Mouse (Mus musculus) hindbrain, embryonic 12.5 days (tissue): Measurements from ENCODE around the gene Elmod2. TPM values are rescaled to one million over a fixed set of nuclear protein-coding genes. Genes with fewer than 3 reads are reported as not detected.
A peak's percentile ranks its signal among the peaks of the same experiment; 100 is the strongest.
"Not testable (repeated sequence)": the region's sequence is repeated elsewhere in the genome, so short reads cannot be mapped to it uniquely, and the experiment has no call there.

ENCODE experiments used
- ATAC-seq: fragments of 200-750 bp; cut with Nextera tagmentation; 2 replicates; pipeline ENCODE4 v1.8.0; 2017; ENCODE audit warnings: moderate TSS enrichment; ENCODE audit not compliant: low FRiP score
- H3K27ac ChIP-seq: fragments of 300-500 bp; sonication (generic); 2 replicates; pipeline ENCODE4 v1.5.1; 2016; ENCODE audit warnings: mild to moderate bottlenecking
- H3K27me3 ChIP-seq: fragments of 300-500 bp; sonication (generic); 2 replicates; pipeline ENCODE4 v1.6.1; 2016; ENCODE audit warnings: mild to moderate bottlenecking
- H3K36me3 ChIP-seq: fragments of 300-500 bp; sonication (generic); 2 replicates; pipeline ENCODE4 v1.6.1; 2016; ENCODE audit warnings: mild to moderate bottlenecking
- H3K4me1 ChIP-seq: fragments of 300-500 bp; sonication (generic); 2 replicates; pipeline ENCODE4 v1.6.1; 2016
- H3K4me2 ChIP-seq: fragments of 300-500 bp; sonication (generic); replicated peaks from 2 replicates; pipeline ENCODE4 v1.6.1; 2016; ENCODE audit warnings: mild to moderate bottlenecking
- H3K4me3 ChIP-seq: fragments of 300-500 bp; sonication (generic); 2 replicates; pipeline ENCODE4 v1.5.1; 2016; ENCODE audit warnings: mild to moderate bottlenecking
- H3K9ac ChIP-seq: fragments of 300-500 bp; sonication (generic); 2 replicates; pipeline ENCODE4 v1.6.1; 2016; ENCODE audit warnings: mild to moderate bottlenecking, moderate library complexity
- H3K9me3 ChIP-seq: fragments of 300-500 bp; sonication (generic); replicated peaks from 2 replicates; pipeline ENCODE4 v1.6.1; 2016; ENCODE audit warnings: mild to moderate bottlenecking
- WGBS: fragments of 180-500 bp; shearing (Covaris S2); methylation state at CpG from one replicate; pipeline ENCODE4 v1.1.7; 2016; 5-methylcytosine and 5-hydroxymethylcytosine counted together
- polyA plus RNA-seq: library from polyadenylated mRNA; unstranded; fragments of >200 nt; fragmentation: Nextera tagmentation; extraction: Ambion mirVana; gene quantifications from 2 replicates; pipeline ENCODE4 v1.2.1, GENCODE M21; 2016

Gene Elmod2
- polyA plus RNA-seq, 1 experiment from 2014 or later, result 29.2 TPM

- no peak for ATAC-seq
- H3K36me3 ChIP-seq, result peaks cover 62% of the 10 kb centered on the region
- WGBS, result 89% methylated on average over 2 of the region's 2 CpGs
Measured at GRCm38 (mm10) chr8:83323056-83323455, 9.2 kb downstream of the Elmod2 start.

GRCm38 (mm10) chr8:83322374-83322773 is 9.9 kb downstream of the Elmod2 start:
- Histone ChIP-seq H3K9ac (no peak overlapping the region), H3K27me3 (no peaks in the 10 kb centered on the region), H3K4me1 (no peaks in the 10 kb centered on the region), H3K4me3 (no peak overlapping the region), H3K9me3 (no peaks in the 10 kb centered on the region), H3K4me2 (no peak overlapping the region), H3K27ac (no peak overlapping the region), H3K36me3 (peaks cover 61% of the 10 kb centered on the region)
- ATAC-seq, result no peak
- WGBS, result 85% methylated on average over 6 of the region's 6 CpGs

More at GRCm38 (mm10) chr8:83323056-83323455, 9.2 kb downstream of the Elmod2 start:
- Histone ChIP-seq H3K4me1 (no peaks in the 10 kb centered on the region), H3K27me3 (no peaks in the 10 kb centered on the region), H3K27ac (no peak overlapping the region), H3K9me3 (no peaks in the 10 kb centered on the region), H3K9ac (no peak overlapping the region), H3K4me3 (no peak overlapping the region), H3K4me2 (no peak overlapping the region)

GRCm38 (mm10) chr8:83320543-83320942 is 11.7 kb downstream of the Elmod2 start:
- no peaks in the 10 kb centered on the region for H3K4me1 ChIP-seq
- 57% methylated on average over 3 of the region's 3 CpGs for WGBS
- no peak for ATAC-seq
- no peaks in the 10 kb centered on the region for H3K9me3 ChIP-seq
- H3K27ac ChIP-seq, result no peak overlapping the region; the same call in 1 of the 2 replicates
- no peak overlapping the region for H3K9ac ChIP-seq
- H3K36me3 ChIP-seq, result peaks cover 70% of the 10 kb centered on the region
- no peaks in the 10 kb centered on the region for H3K27me3 ChIP-seq
- H3K4me2 ChIP-seq, result no peak overlapping the region
- H3K4me3 ChIP-seq, result no peak overlapping the region

- Histone ChIP-seq H3K9ac (no peak overlapping the region), H3K9me3 (no peaks in the 10 kb centered on the region), H3K27me3 (no peaks in the 10 kb centered on the region), H3K4me3 (no peak overlapping the region), H3K4me2 (no peak overlapping the region), H3K4me1 (no peaks in the 10 kb centered on the region), H3K27ac (no peak overlapping the region), H3K36me3 (peaks cover 52% of the 10 kb centered on the region)
- WGBS, result 57% methylated on average over 2 of the region's 2 CpGs
- no peak for ATAC-seq
Measured at GRCm38 (mm10) chr8:83315691-83316090, 16.6 kb downstream of the Elmod2 start.

- WGBS, result 79% methylated on average over 4 of the region's 4 CpGs
- not testable (repeated sequence) for H3K4me3 ChIP-seq, H3K27me3 ChIP-seq, ATAC-seq, H3K4me2 ChIP-seq, H3K4me1 ChIP-seq, H3K9ac ChIP-seq, H3K9me3 ChIP-seq, H3K27ac ChIP-seq
- H3K36me3 ChIP-seq, result peaks cover 47% of the 10 kb centered on the region
Measured at GRCm38 (mm10) chr8:83315084-83315483, 17.2 kb downstream of the Elmod2 start.

GRCm38 (mm10) chr8:83309836-83310235 is 22.4 kb downstream of the Elmod2 start:
- no peak overlapping the region for H3K9ac ChIP-seq
- no peaks in the 10 kb centered on the region for H3K27me3 ChIP-seq
- no peak for ATAC-seq
- no peaks in the 10 kb centered on the region for H3K9me3 ChIP-seq
- no peak overlapping the region for H3K27ac ChIP-seq
- no peaks in the 10 kb centered on the region for H3K4me1 ChIP-seq
- no peak overlapping the region for H3K4me3 ChIP-seq
- H3K4me2 ChIP-seq, result no peak overlapping the region
- peaks cover 10% of the 10 kb centered on the region for H3K36me3 ChIP-seq
- 88% methylated on average over 6 of the region's 6 CpGs for WGBS

- no peaks in the 10 kb centered on the region for H3K36me3 ChIP-seq
- no peak overlapping the region for H3K4me3 ChIP-seq
- no peaks in the 10 kb centered on the region for H3K9me3 ChIP-seq
- no peak overlapping the region for H3K9ac ChIP-seq
- no peak overlapping the region for H3K4me2 ChIP-seq
- no peak for ATAC-seq
- no peak overlapping the region for H3K27ac ChIP-seq
- H3K4me1 ChIP-seq, result no peaks in the 10 kb centered on the region
- WGBS, result 92% methylated on average over 1 of the region's 1 CpGs
- no peaks in the 10 kb centered on the region for H3K27me3 ChIP-seq
Measured at GRCm38 (mm10) chr8:83304946-83305345, 27.3 kb downstream of the Elmod2 start.

- WGBS, result 81% methylated on average over 1 of the region's 1 CpGs
Measured at GRCm38 (mm10) chr8:83300135-83300534, 32.2 kb downstream of the Elmod2 start.

GRCm38 (mm10) chr8:83297375-83297774 is 34.9 kb downstream of the Elmod2 start:
- no peak overlapping the region for H3K4me2 ChIP-seq
- WGBS, result 75% methylated on average over 4 of the region's 4 CpGs
- no peaks in the 10 kb centered on the region for H3K27me3 ChIP-seq
- H3K4me1 ChIP-seq, result no peaks in the 10 kb centered on the region
- no peak overlapping the region for H3K9ac ChIP-seq
- no peak for ATAC-seq
- H3K36me3 ChIP-seq, result no peaks in the 10 kb centered on the region
- no peak overlapping the region for H3K27ac ChIP-seq
- no peaks in the 10 kb centered on the region for H3K9me3 ChIP-seq
- H3K4me3 ChIP-seq, result no peak overlapping the region

More at GRCm38 (mm10) chr8:83300135-83300534, 32.2 kb downstream of the Elmod2 start:
- H3K9ac ChIP-seq, result no peak overlapping the region
- ATAC-seq, result no peak
- no peaks in the 10 kb centered on the region for H3K27me3 ChIP-seq
- no peak overlapping the region for H3K4me3 ChIP-seq
- no peak overlapping the region for H3K4me2 ChIP-seq
- H3K4me1 ChIP-seq, result no peaks in the 10 kb centered on the region
- no peak overlapping the region for H3K27ac ChIP-seq
- no peaks in the 10 kb centered on the region for H3K9me3 ChIP-seq
- no peaks in the 10 kb centered on the region for H3K36me3 ChIP-seq

- WGBS, result 4% methylated on average over 20 of the region's 20 CpGs
- H3K4me3 ChIP-seq, result peak within 1 kb of the TSS; percentile 18
- ATAC-seq, result no peak
Measured at GRCm38 (mm10) chr8:83290176-83290575, 42.1 kb downstream of the Elmod2 start, which contains the start of gene Ucp1. Gene Ucp1 (plus strand): TSS chr8:83290352.

GRCm38 (mm10) chr8:83285391-83285790 is 46.9 kb downstream of the Elmod2 start:
- H3K9me3 ChIP-seq, result no peaks in the 10 kb centered on the region
- H3K9ac ChIP-seq, result no peak overlapping the region
- peaks cover 14% of the 10 kb centered on the region for H3K27me3 ChIP-seq
- no peak overlapping the region for H3K27ac ChIP-seq
- no peak overlapping the region for H3K4me3 ChIP-seq
- no peaks in the 10 kb centered on the region for H3K36me3 ChIP-seq
- no peak overlapping the region for H3K4me2 ChIP-seq
- peaks cover 5% of the 10 kb centered on the region; the same call in 1 of the 2 replicates for H3K4me1 ChIP-seq
- ATAC-seq, result no peak
- WGBS, result 85% methylated on average over 8 of the region's 8 CpGs

More at GRCm38 (mm10) chr8:83290176-83290575, 42.1 kb downstream of the Elmod2 start, which contains the start of gene Ucp1:
- no peak within 1 kb of the TSS for H3K27ac ChIP-seq
- H3K36me3 ChIP-seq, result no peaks in the 10 kb centered on the region
- peak within 1 kb of the TSS; percentile 35; the same call in 1 of the 2 replicates for H3K9ac ChIP-seq
- no peaks in the 10 kb centered on the region for H3K9me3 ChIP-seq
- peaks cover 18% of the 10 kb centered on the region for H3K27me3 ChIP-seq
- peaks cover 5% of the 10 kb centered on the region; the same call in 1 of the 2 replicates for H3K4me1 ChIP-seq
- peak within 1 kb of the TSS; percentile 51 for H3K4me2 ChIP-seq

GRCm38 (mm10) chr8:83278431-83278830 is 53.9 kb downstream of the Elmod2 start:
- Histone ChIP-seq H3K27ac (no peak overlapping the region), H3K9ac (no peak overlapping the region), H3K9me3 (no peaks in the 10 kb centered on the region), H3K4me1 (no peaks in the 10 kb centered on the region), H3K27me3 (no peaks in the 10 kb centered on the region), H3K4me3 (no peak overlapping the region), H3K36me3 (peaks cover 2% of the 10 kb centered on the region; the same call in 1 of the 2 replicates), H3K4me2 (no peak overlapping the region)
- ATAC-seq, result no peak
- 87% methylated on average over 6 of the region's 6 CpGs for WGBS

- H3K4me2 ChIP-seq, result no peak overlapping the region
Measured at GRCm38 (mm10) chr8:83274470-83274869, 57.8 kb downstream of the Elmod2 start.

More at GRCm38 (mm10) chr8:83274470-83274869, 57.8 kb downstream of the Elmod2 start:
- no peaks in the 10 kb centered on the region for H3K27me3 ChIP-seq
- no peaks in the 10 kb centered on the region for H3K9me3 ChIP-seq
- peaks cover 22% of the 10 kb centered on the region for H3K36me3 ChIP-seq
- H3K27ac ChIP-seq, result no peak overlapping the region
- no peak overlapping the region for H3K9ac ChIP-seq
- no peak for ATAC-seq
- no peaks in the 10 kb centered on the region for H3K4me1 ChIP-seq
- no peak overlapping the region for H3K4me3 ChIP-seq
- WGBS, result 63% methylated on average over 11 of the region's 11 CpGs
